Mouse (Mus musculus) brain, embryonic 14.5 days (tissue): ENCODE results near the gene Plppr4.

Source experiments
- CTCF ChIP-seq: fragments of 200-500 bp; IDR thresholded peaks from 2 replicates; pipeline ENCODE4 v1.5.1; 2012; ENCODE audit warnings: inconsistent platforms, mild to moderate bottlenecking, moderate library complexity, borderline replicate concordance; ENCODE audit not compliant: insufficient read depth, insufficient read length; ENCODE audit errors: extremely low read depth
- POLR2A ChIP-seq: fragments of 200-500 bp; IDR thresholded peaks from 2 replicates; pipeline ENCODE4 v1.6.1; 2012; ENCODE audit warnings: mild to moderate bottlenecking, inconsistent platforms, borderline replicate concordance; ENCODE audit not compliant: poor library complexity, insufficient read depth, insufficient read length, severe bottlenecking; ENCODE audit errors: extremely low read depth

GRCm38 (mm10) chr3:117319671-117320070, 41.0 kb downstream of the Plppr4 start:
- TF ChIP-seq CTCF, result no peak
- no peak for TF ChIP-seq POLR2A
